Mouse (Mus musculus) heart, embryonic 15.5 days (tissue): ENCODE data around the gene Mamdc2. TPM values are rescaled to one million over a fixed set of nuclear protein-coding genes. Genes with fewer than 3 reads are reported as not detected.

Experiments used
- ATAC-seq: fragments of 200-750 bp; cut with Nextera tagmentation; replicated peaks from 2 replicates; pipeline ENCODE4 v1.8.0; 2017; ENCODE audit warnings: low read depth, moderate TSS enrichment; ENCODE audit not compliant: insufficient number of reproducible peaks, insufficient read depth, low FRiP score
- H3K27ac ChIP-seq: fragments of 300-500 bp; sonication (generic); 2 replicates; pipeline ENCODE4 v1.5.1; 2015; ENCODE audit warnings: mild to moderate bottlenecking, inconsistent platforms
- H3K27me3 ChIP-seq: fragments of 300-500 bp; sonication (generic); 2 replicates; pipeline ENCODE4 v1.6.1; 2015; ENCODE audit warnings: inconsistent platforms
- H3K36me3 ChIP-seq: fragments of 300-500 bp; sonication (generic); 2 replicates; pipeline ENCODE4 v1.6.1; 2015; ENCODE audit warnings: mild to moderate bottlenecking, inconsistent platforms
- H3K4me1 ChIP-seq: fragments of 300-500 bp; sonication (generic); replicated peaks from 2 replicates; pipeline ENCODE4 v1.6.1; 2015; ENCODE audit warnings: inconsistent platforms
- H3K4me2 ChIP-seq: fragments of 300-500 bp; sonication (generic); 2 replicates; pipeline ENCODE4 v1.6.1; 2015; ENCODE audit warnings: inconsistent platforms, mild to moderate bottlenecking, moderate library complexity
- H3K4me3 ChIP-seq: fragments of 300-500 bp; sonication (generic); 2 replicates; pipeline ENCODE4 v1.5.1; 2015; ENCODE audit warnings: mild to moderate bottlenecking, inconsistent platforms
- H3K9ac ChIP-seq: fragments of 300-500 bp; sonication (generic); 2 replicates; pipeline ENCODE4 v1.6.1; 2015; ENCODE audit warnings: mild to moderate bottlenecking, inconsistent platforms
- H3K9me3 ChIP-seq: fragments of 300-500 bp; sonication (generic); replicated peaks from 2 replicates; pipeline ENCODE4 v1.6.1; 2016; ENCODE audit warnings: inconsistent platforms
- WGBS: fragments of 180-500 bp; shearing (Covaris S2); methylation state at CpG from one replicate; pipeline ENCODE4 v1.1.7; 2015; ENCODE audit warnings: mixed read lengths; 5-methylcytosine and 5-hydroxymethylcytosine counted together
- polyA plus RNA-seq: library from polyadenylated mRNA; unstranded; fragments of >200 nt; fragmentation: Nextera tagmentation; extraction: Ambion mirVana; gene quantifications from 2 replicates; pipeline ENCODE4 v1.2.1, GENCODE M21; 2015

Gene Mamdc2
- polyA plus RNA-seq, 1 experiment from 2014 or later, result 1.1 TPM

- 89% methylated on average over 9 of the region's 9 CpGs for WGBS
- Histone ChIP-seq H3K36me3 (peaks cover 49% of the 10 kb centered on the region), H3K9me3 (no peaks in the 10 kb centered on the region), H3K4me1 (no peaks in the 10 kb centered on the region), H3K4me2 (no peak overlapping the region), H3K27me3 (no peaks in the 10 kb centered on the region), H3K9ac (no peak overlapping the region), H3K27ac (no peak overlapping the region), H3K4me3 (no peak overlapping the region)
- no peak for ATAC-seq
Observed at GRCm38 (mm10) chr19:23256771-23257170, 191.5 kb downstream of the Mamdc2 start.

Other genes starting within 250 kb of the Mamdc2 start
- 20.0 and 21.2 TPM in 2 replicates for gene Smc5, start 174.5 kb downstream of the Mamdc2 start, polyA plus RNA-seq
- gene 1700028P14Rik, start 204.4 kb upstream of the Mamdc2 start, polyA plus RNA-seq, result 0.16 TPM in 1 of 2 replicates, not detected in the other
- 3.7 and 3.8 TPM in 2 replicates for gene Ptar1, start 239.0 kb upstream of the Mamdc2 start, polyA plus RNA-seq